Mouse (Mus musculus) NIH3T3 (cell line): Measurements from ENCODE around the gene Zfp94.
"Not testable (repeated sequence)": the region's sequence is repeated elsewhere in the genome, so short reads cannot be mapped to it uniquely, and the experiment has no call there.

Source experiments
- DNase-seq: peaks from one replicate; pipeline ENCODE4 v3.0.0-alpha.2; 2012; ENCODE audit warnings: low read depth

The Zfp94 gene

DNA sequence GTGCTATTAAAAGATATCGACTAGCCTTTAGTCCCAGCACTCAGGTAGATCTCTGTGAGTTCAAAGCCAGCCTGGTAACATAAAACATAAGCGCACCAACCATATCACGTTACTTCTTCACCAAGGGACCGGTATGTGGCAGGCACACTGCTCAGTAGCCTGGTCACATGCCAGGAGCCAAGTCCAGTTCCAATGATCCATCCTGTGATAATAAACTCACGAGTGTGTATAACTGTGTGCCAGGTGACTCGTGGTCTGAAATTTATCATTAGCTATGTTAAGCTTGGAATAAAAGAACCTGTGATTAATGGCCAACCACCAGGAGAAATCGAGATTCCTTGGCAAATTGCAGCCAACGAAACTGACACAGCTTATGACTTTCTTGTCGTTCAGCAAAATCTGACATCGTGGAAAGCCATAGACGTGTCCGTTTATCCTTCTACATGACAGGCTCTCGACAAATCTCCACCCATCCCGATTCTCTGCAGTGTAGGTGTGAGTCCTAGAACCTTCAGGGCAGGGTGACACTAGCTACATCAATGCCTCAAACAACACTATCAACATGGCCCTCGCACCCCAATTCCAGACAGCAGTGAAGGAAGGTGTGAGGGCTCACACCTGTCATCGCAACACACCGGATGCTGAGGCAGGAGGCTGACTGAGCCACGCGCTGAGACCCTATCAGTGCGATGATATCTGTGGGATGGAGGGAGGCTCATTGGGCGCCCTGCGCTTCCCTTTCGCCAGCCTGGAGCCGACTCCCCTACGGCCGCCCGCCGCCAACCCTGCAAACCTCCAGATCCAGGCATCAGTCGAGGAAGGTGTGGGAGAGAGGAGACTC is 520 bp downstream of the Zfp94 start:
- DNase-seq, result peak; percentile 25

DNA sequence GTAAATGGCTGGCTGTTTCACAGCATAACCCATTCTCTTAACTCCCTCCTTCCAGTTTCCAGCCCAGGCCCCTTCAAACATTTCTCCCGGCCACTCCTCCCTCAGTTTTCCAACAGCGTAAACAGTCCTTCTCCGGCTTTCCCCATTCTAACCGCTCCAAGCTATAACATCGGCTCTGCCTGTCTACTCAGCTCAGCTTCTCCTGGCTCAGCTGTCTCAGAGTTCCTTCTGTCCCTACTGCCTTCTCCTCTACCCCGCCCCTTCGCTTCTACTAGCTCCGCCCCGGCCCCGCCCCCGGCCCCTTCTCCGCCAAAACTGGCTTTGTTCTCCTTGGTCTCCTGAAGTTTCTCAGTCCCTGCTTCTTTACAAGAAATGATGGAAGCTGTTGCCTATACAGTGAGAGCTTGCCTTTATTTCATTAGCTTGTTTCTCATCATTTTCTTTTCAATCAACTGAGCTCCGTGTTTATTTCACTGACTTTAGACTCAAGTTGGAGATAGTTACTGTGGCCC is 15.6 kb downstream of the Zfp94 start, which contains the start of gene Zfp61:
Zfp61 (minus strand) TSS at position 462 of the 512 bp plus-strand sequence.
- DNase-seq, result peak; percentile 87

DNA sequence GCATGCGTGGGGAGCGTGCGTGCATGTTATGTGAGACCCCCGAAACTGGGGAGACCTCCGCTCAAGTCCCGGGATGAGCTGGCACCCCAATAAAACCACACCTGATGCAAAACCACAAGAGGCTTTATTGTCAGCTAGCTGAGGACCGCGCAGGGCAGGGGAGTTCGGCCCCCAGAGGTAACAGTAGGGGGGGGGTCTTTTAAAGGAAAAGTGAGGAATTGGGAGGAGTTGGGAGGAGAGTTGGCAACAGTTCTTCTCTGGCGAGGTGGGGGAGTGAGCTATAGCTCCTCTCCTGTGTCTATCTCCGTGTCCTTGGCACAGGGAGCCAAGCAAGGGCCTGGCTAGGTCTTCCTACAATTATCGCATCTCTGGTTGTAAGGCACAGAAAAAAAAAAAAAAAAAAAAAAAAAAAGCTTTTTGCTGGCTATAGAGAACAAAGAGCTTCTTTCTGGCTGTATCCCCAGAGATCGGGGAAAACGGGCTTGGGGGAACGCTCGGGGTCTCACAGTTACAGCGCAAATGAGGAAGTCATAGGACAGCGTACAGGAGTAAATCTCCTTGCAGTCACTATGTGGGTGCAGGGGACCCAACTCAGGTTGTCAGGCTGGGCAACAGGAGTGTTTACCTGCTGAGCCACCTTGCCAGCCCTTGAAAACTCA is 16.5 kb downstream of the Zfp94 start:
- DNase-seq, result peak; percentile 36

DNA sequence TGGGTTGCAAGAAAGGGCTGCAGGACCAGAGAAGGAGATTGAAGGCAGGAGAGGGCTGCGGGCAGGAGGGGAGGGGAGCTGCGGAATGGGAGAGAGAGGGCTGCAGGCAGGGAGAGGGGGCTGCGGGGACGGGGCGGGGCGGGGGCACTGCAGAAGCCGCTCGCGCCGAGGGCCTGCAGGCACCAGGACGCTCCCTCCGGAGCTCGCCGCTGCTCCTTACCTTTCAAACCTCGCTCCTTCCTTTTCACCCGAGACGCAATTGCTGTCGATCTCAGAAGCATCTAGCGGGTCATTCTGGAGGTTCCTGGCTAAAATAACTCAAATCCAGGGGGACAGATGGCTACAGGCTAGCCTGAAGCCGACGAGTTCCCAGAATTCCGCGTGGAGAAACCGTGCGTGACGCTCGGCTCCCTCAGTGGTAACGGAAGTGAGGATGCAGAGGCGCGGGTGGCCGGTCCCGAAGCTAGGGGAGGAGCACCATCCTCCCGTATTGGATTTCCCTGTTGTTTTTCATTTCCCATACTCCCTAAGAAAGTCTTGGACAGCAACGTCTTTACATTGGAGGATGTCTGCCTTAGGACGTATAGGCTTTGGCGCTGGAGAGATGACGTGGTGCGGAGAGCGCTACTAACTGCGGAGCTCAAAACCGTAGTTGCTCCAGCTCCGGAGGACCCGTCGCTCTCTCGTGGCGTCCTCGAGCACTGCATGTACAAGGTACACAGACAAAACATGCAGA is 17.3 kb downstream of the Zfp94 start:
- peak; percentile 94 for DNase-seq

DNA sequence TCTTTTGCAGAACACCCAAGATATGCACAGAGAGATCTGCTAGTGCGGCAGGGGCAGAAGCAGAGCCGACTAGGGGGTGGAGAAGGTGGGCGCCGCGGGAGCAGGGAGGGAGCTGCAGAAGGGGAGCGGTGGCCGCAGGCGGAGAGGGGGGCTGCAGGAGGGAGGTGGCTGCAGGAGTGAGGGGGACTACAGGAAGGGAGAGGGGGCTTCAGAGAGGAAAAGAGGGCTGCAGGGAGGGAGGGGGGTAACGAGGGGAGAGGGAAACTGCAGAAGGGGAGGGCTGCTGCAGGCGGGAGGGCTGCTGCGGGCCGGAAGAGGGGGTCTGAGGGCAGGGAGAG is 17.9 kb downstream of the Zfp94 start:
- no peak for DNase-seq

DNA sequence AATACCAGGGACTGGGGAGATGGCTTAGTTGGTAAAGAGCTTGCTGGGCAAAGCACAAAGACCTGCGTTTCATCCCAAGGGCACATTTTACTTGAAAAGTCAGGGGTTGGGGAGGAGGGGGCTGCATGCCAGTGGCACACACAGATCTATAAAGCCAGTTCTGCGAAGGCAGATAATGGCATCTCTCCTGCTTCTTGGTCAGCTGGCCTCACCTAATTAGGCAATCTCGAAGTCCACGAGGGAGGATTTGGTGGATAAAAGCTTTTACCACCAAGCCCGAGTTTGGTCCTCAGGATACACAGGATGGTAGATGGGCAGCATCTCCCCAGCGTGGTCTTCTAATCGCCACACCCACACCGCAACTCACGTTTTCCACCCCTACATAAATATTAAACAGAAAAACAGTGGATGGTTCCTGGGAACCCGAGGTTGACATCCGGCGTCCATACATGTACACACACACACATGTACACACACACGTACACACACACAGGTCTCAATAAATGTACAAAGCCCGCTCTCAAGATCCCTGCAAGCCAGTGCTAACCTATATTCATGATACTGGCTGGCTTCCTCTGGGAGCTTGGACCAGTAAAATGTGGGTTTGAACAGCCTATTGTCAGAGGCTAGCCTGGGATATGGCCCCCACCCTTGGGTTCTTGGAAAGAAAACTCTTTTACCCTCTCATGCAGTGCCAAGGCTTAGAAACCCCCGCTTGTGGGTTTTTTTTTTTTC is 18.9 kb downstream of the Zfp94 start:
- DNase-seq, result no peak

DNA sequence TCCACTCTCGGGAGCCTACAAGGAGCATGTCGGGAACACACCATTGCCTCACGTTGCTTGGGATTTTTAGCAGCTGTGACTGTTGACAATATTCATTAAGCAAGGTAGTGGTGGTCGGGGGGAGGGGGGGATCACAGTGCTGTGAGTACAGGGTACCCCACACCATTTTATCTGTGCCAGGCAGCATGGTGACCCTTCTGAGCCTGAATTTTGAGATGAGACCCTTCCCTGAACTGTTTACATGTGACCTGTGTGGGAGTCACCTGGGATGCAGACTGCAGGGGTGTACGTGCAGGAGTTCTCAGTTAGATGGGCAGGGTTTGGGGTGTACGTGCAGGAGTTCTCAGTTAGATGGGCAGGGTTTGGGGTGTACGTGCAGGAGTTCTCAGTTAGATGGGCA is 20.1 kb downstream of the Zfp94 start:
- no peak for DNase-seq

DNA sequence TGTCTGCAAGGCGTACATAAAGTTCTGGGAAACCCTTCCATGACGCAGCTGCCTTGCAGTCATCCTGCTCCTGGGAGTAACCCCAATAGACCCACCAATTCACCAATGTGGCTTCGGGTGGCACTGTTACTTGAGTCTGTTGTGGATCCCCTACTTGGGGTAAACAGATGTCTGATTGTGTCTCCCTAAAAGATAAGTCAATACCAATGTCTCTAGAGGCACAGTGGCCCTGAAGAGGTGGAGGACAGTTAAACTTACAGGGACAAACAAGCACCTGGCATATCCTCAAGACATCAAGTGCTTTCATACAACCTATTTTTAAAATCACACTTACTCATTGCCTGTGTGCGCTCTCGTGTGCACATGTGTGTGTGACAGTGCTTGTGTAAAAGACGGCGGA is 21.1 kb downstream of the Zfp94 start:
- no peak for DNase-seq

DNA sequence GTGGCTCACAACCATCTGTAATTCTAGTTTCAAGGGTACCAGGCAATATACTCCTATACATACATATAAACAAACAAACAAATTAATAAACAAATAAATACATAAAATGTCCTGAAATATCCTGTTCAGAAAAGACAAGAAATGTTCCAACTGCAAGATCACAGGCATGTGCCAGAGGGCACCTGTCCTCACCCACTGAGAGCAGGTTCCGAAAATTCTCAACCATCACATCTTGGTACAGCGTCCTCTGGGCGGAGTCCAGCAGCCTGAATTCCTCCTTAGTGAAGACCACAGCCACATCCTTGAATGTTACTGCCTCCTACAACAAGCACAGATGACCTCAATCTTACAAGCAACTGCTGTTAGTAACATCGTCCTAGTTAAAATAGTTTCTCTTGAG is 21.7 kb downstream of the Zfp94 start:
- no peak for DNase-seq

DNA sequence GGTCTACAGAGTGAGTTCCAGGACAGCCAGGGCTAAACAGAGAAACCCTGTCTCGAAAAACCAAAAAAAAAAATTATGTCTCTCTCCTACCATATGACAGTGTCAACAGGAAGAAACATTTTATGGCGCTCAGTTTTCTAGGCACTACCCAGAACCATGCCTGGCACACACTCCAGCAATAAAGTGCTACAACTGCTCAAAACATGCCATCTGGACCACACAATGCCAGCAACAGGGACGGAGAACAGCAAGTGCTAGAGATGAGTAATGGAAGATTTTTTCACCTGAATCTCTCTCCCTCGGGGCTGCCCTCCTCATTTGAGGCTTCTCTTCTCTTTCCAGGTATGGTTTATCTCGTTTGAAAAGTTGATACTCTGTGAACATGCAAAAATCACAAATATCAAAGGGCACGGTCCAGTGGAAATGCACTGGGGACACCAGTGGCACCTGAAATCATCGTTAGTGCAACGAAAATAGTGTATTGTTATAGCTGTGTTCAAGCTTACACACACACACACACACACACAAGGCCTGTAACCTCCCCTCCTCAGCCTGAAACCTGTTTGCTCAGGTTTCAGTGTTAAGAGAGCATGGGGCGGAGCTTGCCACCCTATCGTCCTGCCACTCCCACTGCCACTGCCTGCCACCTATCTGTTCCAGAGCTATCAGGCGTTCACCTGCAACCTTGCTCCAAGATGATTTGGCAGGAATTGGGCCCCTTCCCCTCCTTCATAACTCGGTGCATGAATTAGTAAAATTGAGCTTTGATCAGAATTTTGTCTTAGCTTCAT is 23.2 kb downstream of the Zfp94 start:
- no peak for DNase-seq

DNA sequence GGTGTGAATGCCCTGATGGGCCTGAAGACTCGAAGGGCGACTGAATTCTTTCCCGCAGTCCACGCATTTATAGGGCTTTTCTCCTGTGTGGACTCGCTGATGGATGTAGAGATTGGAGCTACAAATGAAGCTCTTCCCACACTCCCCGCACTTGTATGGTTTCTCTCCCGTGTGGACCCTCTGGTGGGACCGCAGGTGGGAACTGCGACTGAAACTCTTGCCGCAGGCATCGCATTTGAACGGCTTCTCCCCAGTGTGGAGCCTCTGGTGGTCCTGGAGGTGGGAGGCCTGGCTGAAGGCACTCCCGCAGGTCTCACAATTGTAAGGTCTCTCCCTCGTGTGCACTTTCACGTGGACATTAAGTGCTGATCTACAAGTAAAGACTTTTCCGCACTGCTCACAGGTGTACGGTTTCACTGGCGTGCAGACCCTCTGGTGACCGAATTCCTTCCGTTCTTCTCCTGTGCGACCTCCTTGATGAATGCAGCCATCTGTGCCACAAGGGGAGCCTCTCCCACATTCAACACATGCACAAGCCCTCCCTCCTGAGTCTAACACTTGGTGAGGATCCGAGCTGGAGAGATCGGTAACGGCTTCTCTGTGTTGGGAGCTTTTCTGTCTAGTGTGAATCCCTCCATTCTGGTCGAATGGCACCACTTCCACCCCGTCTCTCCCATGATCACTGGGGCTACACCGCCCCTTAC is 24.9 kb downstream of the Zfp94 start:
- DNase-seq, result no peak

DNA sequence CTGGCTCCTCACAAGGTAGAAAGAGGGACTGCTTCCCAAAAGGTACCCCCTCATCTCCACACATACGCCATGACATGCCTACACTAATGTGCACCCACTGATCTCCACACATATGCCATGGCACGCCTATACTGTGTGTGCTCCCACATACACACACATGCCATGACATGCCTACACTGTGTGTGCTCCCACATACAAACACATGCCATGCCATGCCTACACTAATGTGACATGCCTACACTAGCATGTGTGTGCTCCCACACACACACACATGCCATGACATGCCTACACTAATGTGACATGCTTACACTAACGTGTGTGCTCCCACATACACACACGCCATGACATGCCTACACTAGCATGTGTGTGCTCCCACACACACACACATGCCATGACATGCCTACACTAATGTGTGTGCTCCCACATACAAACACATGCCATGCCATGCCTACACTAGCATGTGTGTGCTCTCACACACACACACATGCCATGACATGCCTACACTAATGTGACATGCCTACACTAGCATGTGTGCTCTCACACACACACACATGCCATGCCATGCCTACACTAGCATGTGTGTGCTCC is 26.3 kb downstream of the Zfp94 start:
- no peak for DNase-seq

DNA sequence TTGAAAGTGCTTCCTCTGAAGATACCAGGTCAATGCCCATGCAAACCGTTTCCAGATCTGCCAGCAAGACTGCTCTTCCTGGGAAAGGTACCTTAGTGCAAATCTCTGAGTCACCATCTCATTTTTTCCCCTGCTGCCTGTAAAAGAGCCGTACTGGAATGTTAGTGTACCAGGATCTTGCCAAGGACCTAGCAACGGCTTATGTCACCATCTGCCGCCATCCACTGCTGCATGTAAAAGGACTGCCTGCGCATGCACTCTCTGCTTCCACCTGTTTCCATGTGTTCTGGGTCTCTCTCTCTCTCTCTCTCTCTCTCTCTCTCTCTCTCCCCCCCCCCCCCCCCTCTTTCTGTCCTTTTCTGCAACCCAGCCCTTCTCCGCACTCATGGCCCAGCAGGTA is 28.0 kb downstream of the Zfp94 start:
- no peak for DNase-seq

DNA sequence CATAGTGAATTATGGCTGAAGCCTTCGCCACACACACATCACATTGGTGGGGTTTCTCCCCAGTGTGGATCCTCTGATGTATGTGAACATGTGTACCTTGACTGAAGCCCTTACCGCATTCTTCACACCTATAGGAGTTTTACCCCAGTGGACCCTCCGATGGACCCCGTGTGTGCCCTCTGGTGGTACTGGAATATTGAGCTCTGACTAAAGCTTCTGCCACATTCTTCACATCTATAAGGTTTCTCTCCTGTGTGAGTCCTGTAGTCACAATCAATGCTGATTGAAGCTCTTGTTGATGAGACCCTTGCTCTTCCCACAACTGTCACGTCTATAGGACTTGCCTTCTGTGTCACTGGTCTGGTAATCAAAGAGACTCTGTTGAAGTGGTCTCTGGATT is 28.8 kb downstream of the Zfp94 start:
- DNase-seq, result no peak

DNA sequence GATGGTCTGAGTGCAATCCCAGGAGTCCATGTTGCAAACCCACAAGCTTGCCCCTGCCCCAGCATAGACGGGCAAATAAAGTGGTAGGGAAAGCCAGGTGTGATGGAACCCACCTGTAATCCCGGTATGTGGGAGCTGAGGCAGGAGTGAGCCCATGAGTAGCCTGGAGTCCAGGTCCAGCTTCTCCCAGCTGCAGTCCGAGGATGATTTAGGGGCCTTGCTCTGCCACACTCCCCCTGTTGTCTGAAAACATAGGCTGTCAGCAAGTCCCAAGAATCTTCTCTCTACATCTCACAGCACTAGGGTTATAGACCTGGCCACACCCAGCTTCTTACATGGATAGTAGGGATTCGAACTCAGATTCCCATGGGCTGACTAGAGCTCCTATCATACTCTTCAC is 29.6 kb downstream of the Zfp94 start:
- DNase-seq, result no peak

DNA sequence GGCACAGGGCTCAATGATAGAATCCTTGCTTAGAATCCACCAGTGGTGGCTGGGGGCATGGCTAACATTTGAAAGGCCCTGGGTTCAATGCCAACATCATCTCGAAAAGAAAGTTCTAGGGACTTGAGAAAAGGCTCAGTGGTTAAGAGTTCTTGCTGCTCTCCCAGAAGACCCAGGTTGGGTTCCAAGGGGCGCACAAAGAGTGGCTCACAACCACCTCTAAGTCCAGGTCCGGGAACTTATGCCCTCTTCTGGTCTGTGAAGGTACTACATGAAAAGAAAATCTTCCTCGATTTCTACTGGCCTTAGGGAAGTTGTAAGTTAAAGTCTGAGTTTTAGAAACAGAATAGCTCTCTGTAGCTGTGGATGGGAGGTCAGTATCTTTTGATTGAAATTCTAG is 30.4 kb downstream of the Zfp94 start:
- peak; percentile 27 for DNase-seq

DNA sequence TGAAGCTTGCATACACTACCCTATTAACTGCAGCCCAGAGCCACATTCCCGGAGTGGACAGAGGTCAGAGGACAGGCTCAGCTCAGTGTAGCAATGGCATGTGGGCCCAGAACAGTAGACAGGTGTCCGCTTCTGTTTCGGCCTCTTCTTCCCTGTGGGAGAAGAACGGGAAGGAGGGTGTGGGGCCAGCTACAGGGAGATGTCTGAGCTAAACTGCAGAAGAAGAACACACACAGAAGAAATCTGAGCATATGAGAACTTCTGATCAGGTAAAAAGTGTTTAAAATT is 35.7 kb downstream of the Zfp94 start:
- DNase-seq, result no peak

DNA sequence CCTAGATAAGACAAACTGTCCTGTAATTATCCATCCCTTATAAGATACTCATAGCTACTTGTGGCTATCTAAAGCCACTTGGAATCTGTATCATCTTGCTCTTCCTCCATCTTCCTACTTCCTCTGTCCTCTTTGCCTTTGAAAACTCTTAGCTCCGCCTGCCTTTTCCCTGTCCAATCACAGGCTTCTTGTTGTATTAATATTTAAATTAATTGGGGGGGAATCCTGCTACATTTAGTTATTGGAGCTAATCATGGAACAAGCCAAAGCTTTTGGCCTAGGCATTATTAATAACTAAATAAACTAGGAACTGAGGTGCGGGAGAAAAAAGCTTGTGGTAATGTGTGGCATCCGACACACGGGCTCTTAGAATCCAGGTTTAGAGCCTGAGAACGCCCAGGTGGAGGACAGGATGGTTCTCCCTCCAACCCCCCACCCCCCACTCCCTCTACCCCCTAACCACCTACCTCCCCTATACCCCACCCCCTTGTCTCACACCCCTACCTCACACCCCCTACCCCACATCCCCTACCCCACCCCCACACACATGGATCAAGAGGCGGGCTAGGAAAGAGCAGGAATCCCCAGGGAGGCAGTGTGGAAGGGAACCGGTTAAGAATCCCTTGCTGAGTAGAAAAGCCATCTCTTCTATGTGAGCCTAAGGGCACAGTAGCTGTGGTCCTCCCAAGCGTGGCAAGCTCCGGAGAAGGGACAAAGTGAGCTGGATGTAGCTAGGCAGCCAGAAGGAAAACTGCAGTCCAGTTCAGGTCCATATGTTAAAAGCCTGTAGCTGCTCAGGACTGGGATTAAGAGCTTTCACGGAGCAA is 36.2 kb downstream of the Zfp94 start:
- DNase-seq, result no peak

DNA sequence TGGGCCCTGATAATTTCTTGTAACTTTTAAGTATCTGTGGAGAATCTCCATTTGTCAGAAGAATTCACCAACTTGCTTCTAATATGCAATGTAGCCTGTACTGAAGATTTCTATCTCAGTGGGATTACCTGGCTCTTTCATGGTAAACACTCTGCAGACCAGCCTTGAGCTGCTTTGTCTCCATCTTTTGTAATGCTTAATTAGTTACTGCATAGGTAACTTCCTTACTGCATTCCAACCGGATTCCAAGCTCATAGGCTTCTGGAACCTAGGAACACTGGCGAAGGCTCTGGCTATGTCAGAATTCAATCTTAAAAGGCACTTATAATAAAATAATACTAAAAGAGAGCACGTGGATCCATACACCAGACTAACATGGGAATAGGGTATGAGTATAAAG is 37.7 kb downstream of the Zfp94 start:
- DNase-seq, result not testable (repeated sequence)

DNA sequence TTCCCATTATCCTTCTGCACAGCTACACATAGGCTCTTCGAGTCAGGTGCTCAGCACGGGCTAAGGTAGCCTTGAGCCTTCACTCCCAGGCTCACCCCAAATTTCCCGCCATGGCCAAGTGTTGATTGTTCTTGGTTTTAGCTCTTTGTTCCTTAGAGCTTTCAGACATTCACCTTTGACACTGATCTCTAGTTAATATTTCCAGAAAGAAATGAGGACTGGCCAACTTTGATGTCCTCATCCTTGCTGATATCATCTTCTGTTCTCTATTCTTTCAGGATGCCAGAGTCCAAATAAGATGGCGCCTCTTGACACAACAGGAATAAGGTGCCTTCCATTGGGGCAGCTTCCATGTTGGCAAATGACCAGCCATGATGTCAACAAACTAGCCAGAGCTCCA is 42.0 kb downstream of the Zfp94 start:
- no peak for DNase-seq
